8 mouse cellular contexts compared by ENCODE assay signal in the genomic region with DNA sequence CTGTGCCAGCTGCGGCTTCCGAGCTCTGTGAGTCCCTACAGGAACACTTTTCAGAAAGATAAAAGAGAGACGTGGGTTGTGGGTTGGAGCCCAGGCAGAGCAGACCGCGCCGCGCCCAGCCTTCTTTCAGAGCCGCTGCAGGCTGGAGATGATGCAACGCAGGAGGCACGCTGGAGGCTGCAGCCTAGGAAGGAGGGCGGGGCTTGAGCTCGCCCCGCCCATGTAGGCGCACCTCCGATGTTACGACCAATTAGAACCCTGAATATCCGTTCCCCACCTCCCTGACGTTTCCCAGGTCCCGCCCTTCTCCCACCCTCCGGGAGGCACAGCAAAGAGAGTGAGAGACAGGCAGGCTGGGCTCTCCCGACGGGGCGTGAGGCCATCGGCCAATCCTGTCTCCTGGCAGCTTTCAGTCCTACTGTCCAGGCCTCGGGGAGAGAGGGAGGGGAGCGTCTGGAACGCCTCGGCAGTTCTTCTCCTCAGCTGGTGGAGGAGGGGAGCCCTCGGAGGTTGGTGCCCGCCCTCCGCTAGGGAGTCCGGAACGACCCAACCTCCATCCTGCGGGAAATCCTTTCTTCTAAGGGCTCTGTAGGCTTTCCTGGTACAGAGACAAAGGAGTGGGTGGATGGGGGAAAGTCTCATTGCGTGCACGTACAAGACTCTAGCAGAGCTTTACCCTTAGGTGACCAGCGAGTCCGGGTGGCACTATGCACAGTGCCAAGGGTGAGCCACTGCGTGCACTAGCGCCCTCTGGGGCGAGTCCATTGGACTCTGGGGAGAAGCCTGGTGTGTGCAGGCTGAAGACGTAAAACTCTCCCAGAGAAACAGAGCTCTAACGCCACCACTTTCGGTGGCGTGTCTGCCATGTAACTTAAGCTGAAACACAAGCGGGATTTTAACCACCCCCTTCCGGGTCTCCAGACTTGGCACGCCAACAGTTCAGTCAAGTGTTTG. TPM values are rescaled to one million over a fixed set of nuclear protein-coding genes. Genes with fewer than 3 reads are reported as not detected.
A peak's percentile ranks its signal among the peaks of the same experiment; 100 is the strongest.
DNase-seq lines count a peak whose midpoint lies in the region; ATAC-seq and TF ChIP-seq lines count a peak whose summit lies in the region.

A gene (minus strand): TSS at position 153 of the 954 bp plus-strand sequence.

- peak within 1 kb of the TSS; percentile 89 for H3K9ac ChIP-seq in forebrain, embryonic 16.5 days (replicated peaks; ENCODE audit: low read depth, low read length)
- peak within 1 kb of the TSS; percentile 78 for H3K9ac ChIP-seq in lung, embryonic 14.5 days

- H3K27me3 ChIP-seq in G1E (ENCODE audit: insufficient read depth, low read length), result 0 out of 2 replicates have a peak, but pooled peaks cover 4% of the 10 kb centered on the region
- H3K27me3 ChIP-seq in forebrain, embryonic 16.5 days (replicated peaks; ENCODE audit: control insufficient read depth, insufficient read depth, low read length), result no peaks in the 10 kb centered on the region
- H3K27me3 ChIP-seq in lung, embryonic 14.5 days (ENCODE audit: insufficient read depth, low read length), result no peaks in the 10 kb centered on the region
- no peaks in the 10 kb centered on the region for H3K27me3 ChIP-seq in thymus, adult 2 months (ENCODE audit: control insufficient read depth, insufficient read depth, low read length)

- peak within 1 kb of the TSS; percentile 65 for H3K4me2 ChIP-seq in forebrain, embryonic 16.5 days (ENCODE audit: low read length)
- H3K4me2 ChIP-seq in lung, embryonic 14.5 days, result peak within 1 kb of the TSS; percentile 96

- intact Hi-C loops in heart, postnatal 36 days (cut with DNase I), result loop anchor here (2.0 to 10.0 kb wide), 6 partner anchors 68 to 212 kb away; a partner anchor contains a TSS

- under 1% methylated on average over 48 of the region's 48 CpGs for WGBS in forebrain, embryonic 16.5 days
- under 1% methylated on average over 48 of the region's 48 CpGs for WGBS in lung, embryonic 14.5 days
- WGBS in olfactory bulb, adult 2 months, result under 1% methylated on average over 48 of the region's 48 CpGs
- under 1% methylated on average over 48 of the region's 48 CpGs for WGBS in thymus, adult 2 months

- ATAC-seq in G1E (ENCODE audit: extremely low read depth, insufficient number of reproducible peaks, low FRiP score, poor library complexity, severe bottlenecking), result peak; percentile 96
- peak; percentile 97 for ATAC-seq in forebrain, embryonic 16.5 days
- peak; percentile 98 for ATAC-seq in lung, embryonic 14.5 days (ENCODE audit: insufficient read depth)

- peaks cover 15% of the 10 kb centered on the region for H3K36me3 ChIP-seq in G1E (replicated peaks)
- no peaks in the 10 kb centered on the region for H3K36me3 ChIP-seq in forebrain, embryonic 16.5 days (ENCODE audit: control insufficient read depth, insufficient read depth)
- H3K36me3 ChIP-seq in lung, embryonic 14.5 days (ENCODE audit: insufficient read depth), result no peaks in the 10 kb centered on the region
- H3K36me3 ChIP-seq in thymus, adult 2 months (ENCODE audit: control insufficient read depth, insufficient read depth, low read length), result no peaks in the 10 kb centered on the region

- peak; percentile 73 for TF ChIP-seq POLR2A in olfactory bulb, adult 2 months (IDR thresholded peaks at IDR 0.05; ENCODE audit: insufficient read depth, low read depth, low read length)
- no peak; the same call in 1 of the 2 replicates for TF ChIP-seq POLR2A in thymus, adult 2 months (IDR thresholded peaks at IDR 0.05; ENCODE audit: control insufficient read depth, extremely low read depth, insufficient read depth, low read length, poor library complexity)

- H3K9me3 ChIP-seq in G1E (replicated peaks), result no peaks in the 10 kb centered on the region
- no peaks in the 10 kb centered on the region for H3K9me3 ChIP-seq in forebrain, embryonic 16.5 days (ENCODE audit: control insufficient read depth, low read length)
- no peaks in the 10 kb centered on the region for H3K9me3 ChIP-seq in lung, embryonic 14.5 days (ENCODE audit: low read depth, low read length)

- TF ChIP-seq CTCF in G1E (IDR thresholded peaks at IDR 0.05; ENCODE audit: low read depth, low read length), result no peak
- TF ChIP-seq CTCF in layer of hippocampus, adult 2 months (conservative IDR thresholded peaks at IDR 0.05), result peak; percentile 80
- TF ChIP-seq CTCF in lung, embryonic 14.5 days (IDR thresholded peaks at IDR 0.05; ENCODE audit: low read depth), result peak; percentile 82
- peak; percentile 51; the same call in 1 of the 2 replicates for TF ChIP-seq CTCF in olfactory bulb, adult 2 months (IDR thresholded peaks at IDR 0.05; ENCODE audit: insufficient read depth, low read depth, low read length)
- peak; percentile 73; the same call in 1 of the 2 replicates for TF ChIP-seq CTCF in thymus, adult 2 months (IDR thresholded peaks at IDR 0.05; ENCODE audit: borderline replicate concordance, control insufficient read depth, extremely low read depth, insufficient read depth, low read length, poor library complexity)

- H3K4me3 ChIP-seq in G1E (ENCODE audit: low read depth, low read length), result peak within 1 kb of the TSS; percentile 75
- peak within 1 kb of the TSS; percentile 85 for H3K4me3 ChIP-seq in forebrain, embryonic 16.5 days (replicated peaks; ENCODE audit: low read length)
- peak within 1 kb of the TSS; percentile 91 for H3K4me3 ChIP-seq in layer of hippocampus, adult 2 months
- H3K4me3 ChIP-seq in lung, embryonic 14.5 days (ENCODE audit: low read depth, low read length), result peak within 1 kb of the TSS; percentile 61
- peak within 1 kb of the TSS; percentile 66 for H3K4me3 ChIP-seq in olfactory bulb, adult 2 months (ENCODE audit: insufficient read depth, low read depth, low read length)
- peak within 1 kb of the TSS; percentile 88 for H3K4me3 ChIP-seq in thymus, adult 2 months (ENCODE audit: control insufficient read depth, insufficient read depth, low read length)

- peak; percentile 93 for DNase-seq in G1E (ENCODE audit: low spot score)
- DNase-seq in cerebellum, adult 18-20 months, result peak; percentile 91 to 96
- DNase-seq in heart, postnatal 36 days, result peak; percentile 87 to 93
- peak; percentile 88 to 96 for DNase-seq in layer of hippocampus, adult 2 months (ENCODE audit: low spot score in 2 of 2)
- DNase-seq in lung, embryonic 14.5 days, result peak; percentile 99
- peak; percentile 92 for DNase-seq in thymus, adult 2 months

- H3K27ac ChIP-seq in forebrain, embryonic 16.5 days (ENCODE audit: low read length), result peak within 1 kb of the TSS; percentile 100
- H3K27ac ChIP-seq in layer of hippocampus, adult 2 months, result peak within 1 kb of the TSS; percentile 97
- peak within 1 kb of the TSS; percentile 95 for H3K27ac ChIP-seq in lung, embryonic 14.5 days (ENCODE audit: low read depth)
- peak within 1 kb of the TSS; percentile 61 for H3K27ac ChIP-seq in olfactory bulb, adult 2 months (ENCODE audit: insufficient read depth, low read depth, low read length)
- H3K27ac ChIP-seq in thymus, adult 2 months (ENCODE audit: control insufficient read depth, insufficient read depth, low read length), result peak within 1 kb of the TSS; percentile 30; the same call in 1 of the 2 replicates

- H3K4me1 ChIP-seq in G1E (ENCODE audit: insufficient read depth, low read depth, low read length), result peaks cover 57% of the 10 kb centered on the region
- H3K4me1 ChIP-seq in forebrain, embryonic 16.5 days (replicated peaks; ENCODE audit: control insufficient read depth, insufficient read depth, low read length), result peaks cover 32% of the 10 kb centered on the region
- H3K4me1 ChIP-seq in lung, embryonic 14.5 days (ENCODE audit: insufficient read depth), result peaks cover 5% of the 10 kb centered on the region; the same call in 1 of the 2 replicates
- H3K4me1 ChIP-seq in olfactory bulb, adult 2 months (ENCODE audit: control insufficient read depth, insufficient read depth, low read length), result peaks cover 7% of the 10 kb centered on the region; the same call in 1 of the 2 replicates
- peaks cover 15% of the 10 kb centered on the region for H3K4me1 ChIP-seq in thymus, adult 2 months (replicated peaks; ENCODE audit: control insufficient read depth, insufficient read depth, low read length)

RNA-seq across cellular contexts. Expression of the gene that starts here (rescaled TPM):
- 7.2 and 7.8 TPM in 2 replicates for total RNA-seq in G1E (2014; fragmentation: Nextera tagmentation)
- 0.71 and 0.76 TPM in 2 replicates for total RNA-seq in G1E (2017)
- 5.3 and 6.1 TPM in 2 replicates for polyA plus RNA-seq in G1E (2012)
- polyA plus RNA-seq in forebrain, embryonic 16.5 days (2015; fragmentation: Nextera tagmentation; extraction: Ambion mirVana), result 56.4 and 60.0 TPM in 2 replicates
- 1 to 10 TPM; 1.2 to 1.5 TPM for total RNA-seq in heart, postnatal 36 days (2021)
- 10 to 100 TPM; 36.9 to 39.2 TPM for total RNA-seq in layer of hippocampus, adult 2 months (2021)
- polyA plus RNA-seq in lung, embryonic 14.5 days (2014; fragmentation: Nextera tagmentation; extraction: Ambion mirVana), result 23.9 and 24.6 TPM in 2 replicates
- not detected in 2 replicates for polyA plus RNA-seq in olfactory bulb, adult 2 months (2012; ENCODE audit: insufficient read depth, insufficient read length, low replicate concordance, missing spikeins)
- polyA plus RNA-seq in thymus, adult 2 months (2012; rRNA removed), result 4.7 and 4.8 TPM in 2 replicates

Comparison
In these comparisons a context has a peak if more than half of its experiments do, and no peak if none do; other contexts are left out.
1. Peak in every context shown above with its lines: DNase-seq, ATAC-seq, H3K4me3 ChIP-seq and H3K27ac ChIP-seq.
2. RNA of the gene that starts here (total RNA-seq): 36.9 to 39.2 TPM in layer of hippocampus, adult 2 months; 0.71 to 7.8 TPM in G1E and 1.2 to 1.5 TPM in heart, postnatal 36 days; every median in the first group is over 4 times any median in the second.
3. H3K27ac ChIP-seq: peak in every context shown above with its lines; median percentile 100 in forebrain, embryonic 16.5 days; 97 in layer of hippocampus, adult 2 months; 95 in lung, embryonic 14.5 days; 61 in olfactory bulb, adult 2 months; 30 in thymus, adult 2 months.